Mouse (Mus musculus): ENCODE measurements at regions not wholly inside any gene's neighbourhood (a gene's known extent, or its start where the extent isn't known, plus 50 kb on each side); places are given as distances from the start of the nearest gene placed in this dataset.

DNA sequence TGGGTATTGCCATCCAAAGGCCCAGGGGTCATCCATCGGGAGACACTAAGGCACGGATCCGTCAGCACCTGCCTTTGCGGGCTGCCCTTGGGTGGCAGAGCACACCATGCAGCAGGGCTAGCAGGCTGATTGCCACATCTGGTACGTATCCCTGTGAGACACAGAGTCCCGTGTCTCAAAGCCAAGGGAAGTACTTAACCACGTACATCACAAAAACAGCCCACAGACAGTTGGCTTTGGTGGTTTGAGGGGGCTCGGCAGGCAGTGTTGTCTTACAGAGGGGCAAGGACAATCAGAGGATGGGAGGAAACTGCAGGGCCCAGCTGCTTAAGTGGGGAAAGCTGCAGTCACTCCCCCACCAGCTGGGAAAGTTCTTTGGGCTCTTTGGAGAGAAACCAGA, 119.1 kb downstream of the Asb1 start:
- no peak for TF ChIP-seq CTCF (conservative IDR thresholded peaks at IDR 0.05; ENCODE audit: low read length)
- TF ChIP-seq POU5F1 (IDR thresholded peaks at IDR 0.05; ENCODE audit: borderline replicate concordance, low read length), result no peak
- no peak for TF ChIP-seq NANOG (IDR thresholded peaks at IDR 0.05; ENCODE audit: borderline replicate concordance, low read length)
